In genomic region chr6:14901183-14901970, GRCm38 (mm10) we compare ENCODE assay signal across 8 mouse cellular contexts. TPM values are rescaled to one million over a fixed set of nuclear protein-coding genes. Genes with fewer than 3 reads are reported as not detected.
DNase-seq lines count a peak whose midpoint lies in the region; ATAC-seq and TF ChIP-seq lines count a peak whose summit lies in the region.

Gene Foxp2 (plus strand): TSS chr6:14901349.

- H3K4me2 ChIP-seq in embryonic facial prominence, embryonic 12.5 days (replicated peaks), result peak within 1 kb of the TSS; percentile 86
- peak within 1 kb of the TSS; percentile 85 for H3K4me2 ChIP-seq in heart, embryonic 11.5 days
- H3K4me2 ChIP-seq in kidney, embryonic 16.5 days (replicated peaks; ENCODE audit: low read depth, low read length), result peak within 1 kb of the TSS; percentile 96
- peak within 1 kb of the TSS; percentile 86 for H3K4me2 ChIP-seq in lung, embryonic 16.5 days (ENCODE audit: low read depth, low read length)

- TF ChIP-seq CTCF in G1E (IDR thresholded peaks at IDR 0.05; ENCODE audit: low read depth, low read length), result no peak

- H3K9ac ChIP-seq in embryonic facial prominence, embryonic 12.5 days, result peak within 1 kb of the TSS; percentile 88
- H3K9ac ChIP-seq in heart, embryonic 11.5 days (ENCODE audit: low read depth, low read length), result peak within 1 kb of the TSS; percentile 83
- peak within 1 kb of the TSS; percentile 63 for H3K9ac ChIP-seq in kidney, embryonic 16.5 days (replicated peaks; ENCODE audit: low read length)
- peak within 1 kb of the TSS; percentile 92 for H3K9ac ChIP-seq in lung, embryonic 16.5 days (ENCODE audit: low read length)

- peak within 1 kb of the TSS; percentile 64 for H3K4me3 ChIP-seq in G1E (ENCODE audit: low read depth, low read length)
- H3K4me3 ChIP-seq in embryonic facial prominence, embryonic 12.5 days, result peak within 1 kb of the TSS; percentile 76
- peak within 1 kb of the TSS; percentile 75 for H3K4me3 ChIP-seq in heart, embryonic 11.5 days (ENCODE audit: low read depth, low read length)
- H3K4me3 ChIP-seq in kidney, embryonic 16.5 days (ENCODE audit: low read length), result peak within 1 kb of the TSS; percentile 63
- H3K4me3 ChIP-seq in lung, embryonic 16.5 days (ENCODE audit: low read length), result peak within 1 kb of the TSS; percentile 85

- ATAC-seq in G1E (ENCODE audit: extremely low read depth, insufficient number of reproducible peaks, low FRiP score, poor library complexity, severe bottlenecking), result no peak
- peak; percentile 57 for ATAC-seq in embryonic facial prominence, embryonic 12.5 days (ENCODE audit: insufficient number of reproducible peaks, insufficient read depth, low FRiP score, low TSS enrichment)
- peak; percentile 69 for ATAC-seq in heart, embryonic 11.5 days (replicated peaks; ENCODE audit: insufficient number of reproducible peaks, low FRiP score, low TSS enrichment)
- ATAC-seq in kidney, embryonic 16.5 days (ENCODE audit: low FRiP score, low TSS enrichment), result peak; percentile 80
- peak; percentile 78 for ATAC-seq in lung, embryonic 16.5 days (ENCODE audit: low read depth)

- DNase-seq in CD4-positive, CD25-positive, alpha-beta regulatory T cell, adult 2 months (ENCODE audit: low read depth, low spot score), result peak; percentile 52
- DNase-seq in G1E (ENCODE audit: low spot score), result no peak
- DNase-seq in right cerebral cortex, postnatal 10 days (ENCODE audit: low spot score in 2 of 2), result peak; percentile 61 to 73
- no peak for DNase-seq in ovary, postnatal 14 days (ENCODE audit: low spot score)

- H3K27me3 ChIP-seq in G1E (ENCODE audit: insufficient read depth, low read length), result peaks cover 32% of the 10 kb centered on the region; the same call in 1 of the 2 replicates
- H3K27me3 ChIP-seq in embryonic facial prominence, embryonic 12.5 days, result no peaks in the 10 kb centered on the region
- no peaks in the 10 kb centered on the region for H3K27me3 ChIP-seq in heart, embryonic 11.5 days (ENCODE audit: control insufficient read depth, insufficient read depth, low read length)
- H3K27me3 ChIP-seq in kidney, embryonic 16.5 days (ENCODE audit: insufficient read depth, low read length), result peaks cover 44% of the 10 kb centered on the region
- no peaks in the 10 kb centered on the region for H3K27me3 ChIP-seq in lung, embryonic 16.5 days (ENCODE audit: control insufficient read depth, insufficient read depth, low read depth, low read length)

- peak within 1 kb of the TSS; percentile 94 for H3K27ac ChIP-seq in embryonic facial prominence, embryonic 12.5 days
- peak within 1 kb of the TSS; percentile 81 for H3K27ac ChIP-seq in heart, embryonic 11.5 days (ENCODE audit: low read depth, low read length)
- H3K27ac ChIP-seq in kidney, embryonic 16.5 days (ENCODE audit: low read length), result no peak within 1 kb of the TSS
- H3K27ac ChIP-seq in lung, embryonic 16.5 days (ENCODE audit: low read length), result peak within 1 kb of the TSS; percentile 99

- 0 out of 2 replicates have a peak, but pooled peaks cover 3% of the 10 kb centered on the region for H3K9me3 ChIP-seq in G1E (replicated peaks)
- no peaks in the 10 kb centered on the region for H3K9me3 ChIP-seq in embryonic facial prominence, embryonic 12.5 days
- no peaks in the 10 kb centered on the region for H3K9me3 ChIP-seq in heart, embryonic 11.5 days (replicated peaks; ENCODE audit: control insufficient read depth, low read length)
- H3K9me3 ChIP-seq in kidney, embryonic 16.5 days (ENCODE audit: low read length), result no peaks in the 10 kb centered on the region
- H3K9me3 ChIP-seq in lung, embryonic 16.5 days (ENCODE audit: control insufficient read depth, low read length), result no peaks in the 10 kb centered on the region

- under 1% methylated on average over 79 of the region's 80 CpGs for WGBS in embryonic facial prominence, embryonic 12.5 days
- under 1% methylated on average over 78 of the region's 80 CpGs for WGBS in heart, embryonic 11.5 days (ENCODE audit: insufficient replicate concordance)
- under 1% methylated on average over 69 of the region's 80 CpGs for WGBS in kidney, embryonic 16.5 days
- WGBS in lung, embryonic 16.5 days, result under 1% methylated on average over 67 of the region's 80 CpGs

- peaks cover 16% of the 10 kb centered on the region for H3K4me1 ChIP-seq in G1E (ENCODE audit: insufficient read depth, low read depth, low read length)
- peaks cover 22% of the 10 kb centered on the region; the same call in 1 of the 2 replicates for H3K4me1 ChIP-seq in embryonic facial prominence, embryonic 12.5 days
- H3K4me1 ChIP-seq in heart, embryonic 11.5 days (ENCODE audit: control insufficient read depth, insufficient read depth, low read length), result 0 out of 2 replicates have a peak, but pooled peaks cover 4% of the 10 kb centered on the region
- peaks cover 20% of the 10 kb centered on the region for H3K4me1 ChIP-seq in kidney, embryonic 16.5 days (ENCODE audit: insufficient read depth, low read length)
- H3K4me1 ChIP-seq in lung, embryonic 16.5 days (replicated peaks; ENCODE audit: control insufficient read depth, insufficient read depth, low read length), result peaks cover 17% of the 10 kb centered on the region; the same call in 1 of the 2 replicates

- no peaks in the 10 kb centered on the region for H3K36me3 ChIP-seq in G1E (replicated peaks)
- no peaks in the 10 kb centered on the region for H3K36me3 ChIP-seq in embryonic facial prominence, embryonic 12.5 days
- no peaks in the 10 kb centered on the region for H3K36me3 ChIP-seq in heart, embryonic 11.5 days (ENCODE audit: control insufficient read depth, insufficient read depth, low read length)
- H3K36me3 ChIP-seq in kidney, embryonic 16.5 days (ENCODE audit: insufficient read depth, low read length), result no peaks in the 10 kb centered on the region
- H3K36me3 ChIP-seq in lung, embryonic 16.5 days (ENCODE audit: control insufficient read depth, insufficient read depth, low read length), result no peaks in the 10 kb centered on the region

RNA-seq across cellular contexts. Expression of gene Foxp2, which starts in this region (rescaled TPM):
- not detected in 2 replicates for total RNA-seq in G1E (2014; fragmentation: Nextera tagmentation)
- total RNA-seq in G1E (2017), result 0.29 and 3.5 TPM in 2 replicates
- polyA plus RNA-seq in G1E (2012), result not detected in 2 replicates
- 60.0 and 67.4 TPM in 2 replicates for polyA plus RNA-seq in embryonic facial prominence, embryonic 12.5 days (2016; fragmentation: Nextera tagmentation; extraction: Ambion mirVana)
- 14.5 and 14.8 TPM in 2 replicates for polyA plus RNA-seq in heart, embryonic 11.5 days (2014; fragmentation: Nextera tagmentation; extraction: Ambion mirVana)
- 6.1 and 6.5 TPM in 2 replicates for polyA plus RNA-seq in kidney, embryonic 16.5 days (2015; fragmentation: Nextera tagmentation; extraction: Ambion mirVana)
- polyA plus RNA-seq in lung, embryonic 16.5 days (2015; fragmentation: Nextera tagmentation; extraction: Ambion mirVana), result 94.7 and 106 TPM in 2 replicates

Comparison
In these comparisons a context has a peak if more than half of its experiments do, and no peak if none do; other contexts are left out.
1. DNase-seq: peak in CD4-positive, CD25-positive, alpha-beta regulatory T cell, adult 2 months (single experiment) and right cerebral cortex, postnatal 10 days (2 of 2); none in G1E (single experiment) and ovary, postnatal 14 days (single experiment).
2. Peak in every context shown above with its lines, with median percentiles within 50 percentile points of each other: H3K4me3 ChIP-seq, H3K4me2 ChIP-seq and H3K9ac ChIP-seq.